Mouse (Mus musculus): Measurements from ENCODE around the gene Pbx1. TPM values are rescaled to one million over a fixed set of nuclear protein-coding genes. Genes with fewer than 3 reads are reported as not detected.

Gene Pbx1
- polyA plus RNA-seq, 1 experiment from 2014 or later = 4.0 TPM

GRCm38 (mm10) chr1:168240846-168241245, 191.2 kb downstream of the Pbx1 start:
- H3K4me3 ChIP-seq (ENCODE audit: low read depth, low read length) = no peak overlapping the region
- H3K27me3 ChIP-seq (ENCODE audit: insufficient read depth, low read length) = no peaks in the 10 kb centered on the region
- 78% methylated on average over 7 of the region's 7 CpGs for WGBS (ENCODE audit: insufficient replicate concordance)
- ATAC-seq (no peak), DNase-seq (no peak)
- no peak overlapping the region for H3K9ac ChIP-seq (replicated peaks)
- no peak overlapping the region for H3K27ac ChIP-seq (ENCODE audit: low read depth)
- H3K36me3 ChIP-seq (replicated peaks; ENCODE audit: insufficient read depth, low read length) = no peaks in the 10 kb centered on the region
- H3K4me2 ChIP-seq (ENCODE audit: low read depth, low read length) = no peak overlapping the region
- no peaks in the 10 kb centered on the region for H3K4me1 ChIP-seq (ENCODE audit: insufficient read depth)
- H3K9me3 ChIP-seq (ENCODE audit: low read length) = no peaks in the 10 kb centered on the region
- no peak for TF ChIP-seq CTCF (IDR thresholded peaks at IDR 0.05; ENCODE audit: low read depth)
- TF ChIP-seq EP300 (IDR thresholded peaks at IDR 0.05; ENCODE audit: low read depth) = no peak

GRCm38 (mm10) chr1:168240386-168240785, 191.7 kb downstream of the Pbx1 start:
- no peak overlapping the region for H3K27ac ChIP-seq (ENCODE audit: low read depth)
- TF ChIP-seq EP300 (IDR thresholded peaks at IDR 0.05; ENCODE audit: low read depth) (no peak), CTCF (IDR thresholded peaks at IDR 0.05; ENCODE audit: low read depth) (no peak)
- H3K9me3 ChIP-seq (ENCODE audit: low read length) = no peaks in the 10 kb centered on the region
- H3K36me3 ChIP-seq (replicated peaks; ENCODE audit: insufficient read depth, low read length) = no peaks in the 10 kb centered on the region
- H3K4me3 ChIP-seq (ENCODE audit: low read depth, low read length) = no peak overlapping the region
- ATAC-seq = no peak
- no peak for DNase-seq
- no peaks in the 10 kb centered on the region for H3K4me1 ChIP-seq (ENCODE audit: insufficient read depth)
- WGBS (ENCODE audit: insufficient replicate concordance) = 77% methylated on average over 5 of the region's 5 CpGs
- H3K4me2 ChIP-seq (ENCODE audit: low read depth, low read length) = no peak overlapping the region
- H3K27me3 ChIP-seq (ENCODE audit: insufficient read depth, low read length) = no peaks in the 10 kb centered on the region
- H3K9ac ChIP-seq (replicated peaks) = no peak overlapping the region

- H3K27me3 ChIP-seq (ENCODE audit: insufficient read depth, low read length) = no peaks in the 10 kb centered on the region
- H3K36me3 ChIP-seq (replicated peaks; ENCODE audit: insufficient read depth, low read length) = no peaks in the 10 kb centered on the region
- no peak overlapping the region for H3K27ac ChIP-seq (ENCODE audit: low read depth)
- DNase-seq = no peak
- ATAC-seq = no peak
- TF ChIP-seq CTCF (IDR thresholded peaks at IDR 0.05; ENCODE audit: low read depth) = no peak
- TF ChIP-seq EP300 (IDR thresholded peaks at IDR 0.05; ENCODE audit: low read depth) = no peak
- no peak overlapping the region for H3K4me3 ChIP-seq (ENCODE audit: low read depth, low read length)
- H3K9me3 ChIP-seq (ENCODE audit: low read length) = no peaks in the 10 kb centered on the region
- no peak overlapping the region for H3K4me2 ChIP-seq (ENCODE audit: low read depth, low read length)
- no peaks in the 10 kb centered on the region for H3K4me1 ChIP-seq (ENCODE audit: insufficient read depth)
- 71% methylated on average over 5 of the region's 5 CpGs for WGBS (ENCODE audit: insufficient replicate concordance)
- no peak overlapping the region for H3K9ac ChIP-seq (replicated peaks)
These were observed 196.0 kb downstream of the Pbx1 start for GRCm38 (mm10) chr1:168236101-168236500.

- no peaks in the 10 kb centered on the region for H3K9me3 ChIP-seq (ENCODE audit: low read length)
- no peak for ATAC-seq
- H3K27ac ChIP-seq (ENCODE audit: low read depth) = no peak overlapping the region
- no peak overlapping the region for H3K4me2 ChIP-seq (ENCODE audit: low read depth, low read length)
- WGBS (ENCODE audit: insufficient replicate concordance) = 80% methylated on average over 11 of the region's 11 CpGs
- DNase-seq = no peak
- no peaks in the 10 kb centered on the region for H3K36me3 ChIP-seq (replicated peaks; ENCODE audit: insufficient read depth, low read length)
- H3K4me3 ChIP-seq (ENCODE audit: low read depth, low read length) = no peak overlapping the region
- no peak overlapping the region for H3K9ac ChIP-seq (replicated peaks)
- H3K4me1 ChIP-seq (ENCODE audit: insufficient read depth) = no peaks in the 10 kb centered on the region
- H3K27me3 ChIP-seq (ENCODE audit: insufficient read depth, low read length) = no peaks in the 10 kb centered on the region
- TF ChIP-seq EP300 (IDR thresholded peaks at IDR 0.05; ENCODE audit: low read depth) = no peak
- TF ChIP-seq CTCF (IDR thresholded peaks at IDR 0.05; ENCODE audit: low read depth) = no peak
These were observed 197.7 kb downstream of the Pbx1 start for GRCm38 (mm10) chr1:168234355-168234754.

GRCm38 (mm10) chr1:168233182-168233581, 198.9 kb downstream of the Pbx1 start:
- H3K27ac ChIP-seq (ENCODE audit: low read depth) = no peak overlapping the region
- WGBS (ENCODE audit: insufficient replicate concordance) = 83% methylated on average over 1 of the region's 1 CpGs

GRCm38 (mm10) chr1:168231548-168232429, 200.3 kb downstream of the Pbx1 start:
- WGBS (ENCODE audit: insufficient replicate concordance) = 82% methylated on average over 11 of the region's 11 CpGs
- Histone ChIP-seq H3K27ac (ENCODE audit: low read depth) (no peak overlapping the region), H3K9ac (replicated peaks) (no peak overlapping the region), H3K36me3 (replicated peaks; ENCODE audit: insufficient read depth, low read length) (no peaks in the 10 kb centered on the region), H3K4me2 (ENCODE audit: low read depth, low read length) (no peak overlapping the region), H3K4me1 (ENCODE audit: insufficient read depth) (no peaks in the 10 kb centered on the region), H3K4me3 (ENCODE audit: low read depth, low read length) (no peak overlapping the region), H3K9me3 (ENCODE audit: low read length) (no peaks in the 10 kb centered on the region), H3K27me3 (ENCODE audit: insufficient read depth, low read length) (no peaks in the 10 kb centered on the region)
- no peak for ATAC-seq
- DNase-seq = no peak
- TF ChIP-seq EP300 (IDR thresholded peaks at IDR 0.05; ENCODE audit: low read depth) = no peak
- 0 out of 2 replicates have a peak, but pooled peaks have one; percentile 25 for TF ChIP-seq CTCF (IDR thresholded peaks at IDR 0.05; ENCODE audit: low read depth)

More at GRCm38 (mm10) chr1:168233182-168233581, 198.9 kb downstream of the Pbx1 start:
- no peak for TF ChIP-seq EP300 (IDR thresholded peaks at IDR 0.05; ENCODE audit: low read depth)
- no peak for TF ChIP-seq CTCF (IDR thresholded peaks at IDR 0.05; ENCODE audit: low read depth)
- no peak overlapping the region for H3K9ac ChIP-seq (replicated peaks)
- H3K4me3 ChIP-seq (ENCODE audit: low read depth, low read length) = no peak overlapping the region
- H3K4me1 ChIP-seq (ENCODE audit: insufficient read depth) = no peaks in the 10 kb centered on the region
- no peaks in the 10 kb centered on the region for H3K36me3 ChIP-seq (replicated peaks; ENCODE audit: insufficient read depth, low read length)
- DNase-seq = no peak
- H3K27me3 ChIP-seq (ENCODE audit: insufficient read depth, low read length) = no peaks in the 10 kb centered on the region
- H3K9me3 ChIP-seq (ENCODE audit: low read length) = no peaks in the 10 kb centered on the region
- H3K4me2 ChIP-seq (ENCODE audit: low read depth, low read length) = no peak overlapping the region
- no peak for ATAC-seq
